Mouse (Mus musculus) brain, embryonic 14.5 days (tissue): ENCODE data around the gene Rnf141. TPM values are rescaled to one million over a fixed set of nuclear protein-coding genes. Genes with fewer than 3 reads are reported as not detected.

Source experiments
- DNase-seq: peaks from one replicate; pipeline ENCODE4 v3.0.0-alpha.2; 2011; ENCODE audit warnings: low read depth
- CTCF ChIP-seq: fragments of 200-500 bp; IDR thresholded peaks from 2 replicates; pipeline ENCODE4 v1.5.1; 2012; ENCODE audit warnings: inconsistent platforms, mild to moderate bottlenecking, moderate library complexity, borderline replicate concordance; ENCODE audit not compliant: insufficient read depth, insufficient read length; ENCODE audit errors: extremely low read depth
- POLR2A ChIP-seq: fragments of 200-500 bp; IDR thresholded peaks from 2 replicates; pipeline ENCODE4 v1.6.1; 2012; ENCODE audit warnings: mild to moderate bottlenecking, inconsistent platforms, borderline replicate concordance; ENCODE audit not compliant: poor library complexity, insufficient read depth, insufficient read length, severe bottlenecking; ENCODE audit errors: extremely low read depth
- polyA plus RNA-seq: library from polyadenylated mRNA; depleted of rRNA; stranded (reverse); fragments of >200 nt; gene quantifications from 2 replicates; pipeline ENCODE4 v1.2.3, GENCODE M21; 2012

Rnf141 gene
- polyA plus RNA-seq, 1 experiment: 39.8 TPM

GRCm38 (mm10) chr7:110860129-110860528 is 15.9 kb upstream of the Rnf141 start:
- DNase-seq: no peak
- no peak for TF ChIP-seq CTCF
- TF ChIP-seq POLR2A: no peak

GRCm38 (mm10) chr7:110855604-110856003 is 11.3 kb upstream of the Rnf141 start:
- DNase-seq: no peak
- TF ChIP-seq CTCF (no peak), POLR2A (no peak)

- peak; percentile 64 for DNase-seq
- TF ChIP-seq CTCF: no peak
- TF ChIP-seq POLR2A: no peak
Observed at GRCm38 (mm10) chr7:110854927-110855546, 10.8 kb upstream of the Rnf141 start.

- peak; percentile 34 for DNase-seq
- no peak for TF ChIP-seq POLR2A
- no peak for TF ChIP-seq CTCF
Observed at GRCm38 (mm10) chr7:110854519-110854918, 10.3 kb upstream of the Rnf141 start.

- TF ChIP-seq POLR2A (no peak), CTCF (no peak)
- DNase-seq: no peak
Observed at GRCm38 (mm10) chr7:110853611-110854010, 9.4 kb upstream of the Rnf141 start.

- DNase-seq: no peak
- TF ChIP-seq CTCF: no peak
- no peak for TF ChIP-seq POLR2A
Observed at GRCm38 (mm10) chr7:110851541-110852203, 7.4 kb upstream of the Rnf141 start.

- no peak for TF ChIP-seq POLR2A
- TF ChIP-seq CTCF: no peak
- no peak for DNase-seq
Observed at GRCm38 (mm10) chr7:110848371-110848770, 4.1 kb upstream of the Rnf141 start.

GRCm38 (mm10) chr7:110847321-110847720 is 3.1 kb upstream of the Rnf141 start:
- no peak for DNase-seq
- TF ChIP-seq POLR2A (no peak), CTCF (no peak)

- no peak for TF ChIP-seq POLR2A
- TF ChIP-seq CTCF: no peak
- no peak for DNase-seq
Observed at GRCm38 (mm10) chr7:110840332-110840731, 3.9 kb downstream of the Rnf141 start.

GRCm38 (mm10) chr7:110834522-110834921 is 9.7 kb downstream of the Rnf141 start:
- no peak for DNase-seq
- TF ChIP-seq POLR2A (no peak), CTCF (no peak)

GRCm38 (mm10) chr7:110834018-110834417 is 10.2 kb downstream of the Rnf141 start:
- DNase-seq: no peak
- TF ChIP-seq POLR2A: no peak
- no peak for TF ChIP-seq CTCF

- TF ChIP-seq CTCF (no peak), POLR2A (no peak)
- no peak for DNase-seq
Observed at GRCm38 (mm10) chr7:110833024-110833423, 11.2 kb downstream of the Rnf141 start.
